Mouse (Mus musculus) myocyte (in vitro differentiated cells): ENCODE measurements around the gene Tmem33.

ENCODE experiments used
- POLR2A ChIP-seq: IDR thresholded peaks from one replicate; pipeline ENCODE4 v1.6.1; 2011; ENCODE audit warnings: low read depth, mild to moderate bottlenecking, control low read depth, moderate library complexity; ENCODE audit not compliant: insufficient read length
- TCF12 ChIP-seq: IDR thresholded peaks from one replicate; pipeline ENCODE4 v1.6.1; 2011; ENCODE audit warnings: mild to moderate bottlenecking, control low read depth; ENCODE audit not compliant: poor library complexity, insufficient read depth, severe bottlenecking

DNA sequence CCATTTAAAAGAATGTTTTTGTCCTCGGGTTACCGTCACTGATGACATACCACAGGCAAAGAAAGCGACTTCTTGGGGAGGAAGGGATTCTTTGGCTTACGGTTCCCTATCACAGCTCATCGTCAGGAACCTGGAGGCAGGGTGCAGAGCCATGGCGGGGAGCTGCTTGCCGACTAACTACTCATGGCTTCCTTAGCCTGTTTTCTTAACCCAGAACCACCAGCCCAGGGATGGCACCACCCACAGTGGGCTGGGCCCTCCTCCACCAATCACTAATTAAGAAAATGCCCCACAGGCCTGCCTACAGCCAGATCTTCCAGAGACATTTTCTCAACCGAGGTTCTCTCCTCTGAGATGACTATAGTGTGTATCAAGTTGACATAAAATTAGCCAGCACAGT, 8.9 kb downstream of the Tmem33 start:
- TF ChIP-seq TCF12 = no peak
- TF ChIP-seq POLR2A = no peak
